Mouse (Mus musculus): Measurements from ENCODE around the gene Olfm3. TPM values are rescaled to one million over a fixed set of nuclear protein-coding genes. Genes with fewer than 3 reads are reported as not detected.

The Olfm3 gene
- polyA plus RNA-seq, 1 experiment, result not detected

DNA sequence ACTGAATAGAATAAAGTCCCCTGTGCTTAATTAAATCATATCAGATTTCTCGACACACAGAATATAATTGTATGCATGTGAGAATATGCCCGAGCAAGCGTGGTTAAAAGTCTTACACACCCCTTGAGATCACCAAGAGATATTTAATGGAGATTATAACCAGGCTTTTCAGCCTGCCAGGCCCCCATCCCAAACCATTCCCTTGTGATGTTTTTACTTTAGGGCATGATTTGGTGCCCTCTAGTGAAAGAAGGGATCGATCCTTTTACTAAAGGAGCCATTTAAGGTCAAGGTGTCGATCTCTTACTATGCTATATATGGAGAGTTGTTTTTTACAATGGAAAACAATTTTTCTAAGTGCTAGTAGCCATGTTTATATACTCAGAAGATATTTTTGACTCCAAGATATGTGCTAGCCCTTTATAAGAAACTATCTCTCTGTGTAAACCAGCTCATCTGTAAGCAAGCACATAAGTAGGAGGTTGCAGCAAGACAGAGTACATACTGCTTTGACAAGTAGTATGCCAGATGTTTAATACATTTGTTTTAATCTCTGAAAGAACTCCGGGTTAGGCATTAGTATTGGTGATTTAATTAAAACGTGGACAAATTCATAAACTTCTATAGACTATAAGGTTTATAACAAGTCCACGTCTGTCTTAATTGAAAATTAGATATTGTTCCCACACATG is 201.1 kb downstream of the Olfm3 start:
- no peak for TF ChIP-seq POLR2A (IDR thresholded peaks at IDR 0.05; ENCODE audit: low read depth, low read length)
- TF ChIP-seq CTCF (IDR thresholded peaks at IDR 0.05; ENCODE audit: borderline replicate concordance, insufficient read depth, low read length), result no peak
- H3K27ac ChIP-seq (ENCODE audit: insufficient read depth, low read length), result no peak overlapping the region
- H3K4me3 ChIP-seq (ENCODE audit: insufficient read depth, low read length), result no peak overlapping the region
- no peaks in the 10 kb centered on the region for H3K4me1 ChIP-seq (ENCODE audit: control insufficient read depth, insufficient read depth, low read length)

GRCm38 (mm10) chr3:115145722-115146121 is 241.8 kb downstream of the Olfm3 start:
- TF ChIP-seq POLR2A (IDR thresholded peaks at IDR 0.05; ENCODE audit: low read depth, low read length), result no peak

GRCm38 (mm10) chr3:115146244-115146643 is 242.4 kb downstream of the Olfm3 start:
- Histone ChIP-seq H3K27ac (ENCODE audit: insufficient read depth, low read length) (no peak overlapping the region), H3K4me3 (ENCODE audit: insufficient read depth, low read length) (no peak overlapping the region), H3K4me1 (ENCODE audit: control insufficient read depth, insufficient read depth, low read length) (no peaks in the 10 kb centered on the region)
- TF ChIP-seq CTCF (IDR thresholded peaks at IDR 0.05; ENCODE audit: borderline replicate concordance, insufficient read depth, low read length), result no peak
- no peak for TF ChIP-seq POLR2A (IDR thresholded peaks at IDR 0.05; ENCODE audit: low read depth, low read length)

More at GRCm38 (mm10) chr3:115145722-115146121, 241.8 kb downstream of the Olfm3 start:
- H3K4me3 ChIP-seq (ENCODE audit: insufficient read depth, low read length), result no peak overlapping the region
- H3K27ac ChIP-seq (ENCODE audit: insufficient read depth, low read length), result no peak overlapping the region
- no peaks in the 10 kb centered on the region for H3K4me1 ChIP-seq (ENCODE audit: control insufficient read depth, insufficient read depth, low read length)

- H3K27ac ChIP-seq (ENCODE audit: insufficient read depth, low read length), result no peak overlapping the region
- H3K4me1 ChIP-seq (ENCODE audit: control insufficient read depth, insufficient read depth, low read length), result no peaks in the 10 kb centered on the region
- TF ChIP-seq CTCF (IDR thresholded peaks at IDR 0.05; ENCODE audit: borderline replicate concordance, insufficient read depth, low read length) (no peak), POLR2A (IDR thresholded peaks at IDR 0.05; ENCODE audit: low read depth, low read length) (no peak)
- H3K4me3 ChIP-seq (ENCODE audit: insufficient read depth, low read length), result no peak overlapping the region
These were observed 255.1 kb downstream of the Olfm3 start for GRCm38 (mm10) chr3:115158903-115159473.

- no peaks in the 10 kb centered on the region for H3K4me1 ChIP-seq (ENCODE audit: control insufficient read depth, insufficient read depth, low read length)
- H3K27ac ChIP-seq (ENCODE audit: insufficient read depth, low read length), result no peak overlapping the region
- no peak for TF ChIP-seq POLR2A (IDR thresholded peaks at IDR 0.05; ENCODE audit: low read depth, low read length)
- TF ChIP-seq CTCF (IDR thresholded peaks at IDR 0.05; ENCODE audit: borderline replicate concordance, insufficient read depth, low read length), result no peak
- no peak overlapping the region for H3K4me3 ChIP-seq (ENCODE audit: insufficient read depth, low read length)
These were observed 270.7 kb downstream of the Olfm3 start for GRCm38 (mm10) chr3:115174625-115175024.

Data from embryonic fibroblast, embryonic 13.5 days (primary cell).